Mouse (Mus musculus): ENCODE results near the gene Fbxo4. TPM values are rescaled to one million over a fixed set of nuclear protein-coding genes. Genes with fewer than 3 reads are reported as not detected.

Gene Fbxo4
- polyA plus RNA-seq, 2 experiments: 2.0 to 2.8 TPM

DNA sequence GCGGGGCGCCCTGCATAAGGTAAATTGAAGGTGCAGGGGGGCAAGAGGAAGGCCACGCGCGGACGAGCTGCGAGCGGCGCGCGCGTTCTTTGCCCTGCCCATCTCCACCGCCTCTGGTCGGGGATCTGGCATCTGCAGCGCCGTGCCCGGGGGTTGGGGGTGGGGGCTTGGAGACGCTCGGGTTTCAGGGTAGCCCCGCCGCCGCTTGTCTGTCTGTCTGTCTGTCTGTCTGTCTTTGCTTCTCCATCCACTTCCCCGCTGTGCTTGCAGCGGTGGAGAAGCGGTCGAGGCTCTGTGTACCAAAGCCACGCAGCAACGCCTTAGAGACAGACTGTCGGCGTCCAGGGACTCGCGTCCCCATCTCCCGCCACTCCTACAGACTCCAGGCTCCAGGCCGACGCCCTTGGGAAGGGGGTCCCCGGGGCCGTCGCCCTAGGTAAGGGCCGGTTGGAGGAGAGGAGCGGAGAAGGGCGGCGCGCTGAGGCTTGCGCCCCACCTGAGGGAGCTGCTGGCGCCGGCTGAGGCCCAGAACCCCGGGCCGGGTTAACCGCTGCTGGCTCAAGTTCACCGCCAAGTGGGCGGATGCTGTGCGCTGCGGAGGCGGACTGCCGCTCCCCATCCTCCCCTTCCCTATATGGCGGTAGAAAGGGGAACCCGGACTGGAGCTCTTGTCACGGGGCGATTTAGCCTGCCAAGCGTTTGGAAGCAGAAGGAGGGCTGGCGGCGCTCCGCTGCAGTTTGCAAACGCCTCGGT lies 47.6 kb upstream of the Fbxo4 start:
- H3K36me3 ChIP-seq (replicated peaks; ENCODE audit: control insufficient read depth, insufficient read depth, low read depth): no peaks in the 10 kb centered on the region
- DNase-seq (ENCODE audit: low read depth in 3 of 3, low spot score in 3 of 3): peak; percentile 25 to 44 (median 31)
- no peaks in the 10 kb centered on the region for H3K9me3 ChIP-seq (ENCODE audit: control insufficient read depth, low read length)
- no peaks in the 10 kb centered on the region for H3K27me3 ChIP-seq (ENCODE audit: control insufficient read depth, insufficient read depth, low read length)
- H3K27ac ChIP-seq: no peak overlapping the region
- H3K9ac ChIP-seq (replicated peaks): peak overlapping the region; percentile 58
- under 1% methylated on average over 62 of the region's 65 CpGs for WGBS (ENCODE audit: insufficient replicate concordance)
- peaks cover 0 to 10% of the 10 kb centered on the region in 2 experiments; a peak in 1 of 4 replicates for H3K4me1 ChIP-seq (replicated peaks; ENCODE audit: control insufficient read depth in 2 of 2, insufficient read depth in 2 of 2, low read length in 1 of 2)
- TF ChIP-seq EP300 (IDR thresholded peaks at IDR 0.05; ENCODE audit: low read depth): no peak
- TF ChIP-seq CTCF (IDR thresholded peaks at IDR 0.05; ENCODE audit: low read depth): no peak
- peak overlapping the region; percentile 67 to 69 for H3K4me3 ChIP-seq (ENCODE audit: insufficient read depth in 1 of 2, low read depth in 2 of 2, low read length in 2 of 2)
- peak overlapping the region; percentile 89 for H3K4me2 ChIP-seq (ENCODE audit: low read depth)
- peak; percentile 57 for ATAC-seq (ENCODE audit: insufficient read depth)

- Histone ChIP-seq H3K4me2 (ENCODE audit: low read depth) (peak within 1 kb of the TSS; percentile 89), H3K36me3 (replicated peaks; ENCODE audit: control insufficient read depth, insufficient read depth, low read depth) (no peaks in the 10 kb centered on the region), H3K9me3 (ENCODE audit: control insufficient read depth, low read length) (no peaks in the 10 kb centered on the region), H3K27ac (no peak within 1 kb of the TSS), H3K4me1 (replicated peaks; ENCODE audit: control insufficient read depth in 2 of 2, insufficient read depth in 2 of 2, low read length in 1 of 2) (peaks cover 0 to 10% of the 10 kb centered on the region in 2 experiments; a peak in 1 of 4 replicates), H3K4me3 (ENCODE audit: insufficient read depth in 1 of 2, low read depth in 2 of 2, low read length in 2 of 2) (peak within 1 kb of the TSS; percentile 67 to 69), H3K27me3 (ENCODE audit: control insufficient read depth, insufficient read depth, low read length) (no peaks in the 10 kb centered on the region), H3K9ac (replicated peaks) (peak within 1 kb of the TSS; percentile 58)
- peak; percentile 64 to 70 (median 65) for DNase-seq (ENCODE audit: low read depth in 3 of 3, low spot score in 3 of 3)
- TF ChIP-seq EP300 (IDR thresholded peaks at IDR 0.05; ENCODE audit: low read depth) (no peak), CTCF (IDR thresholded peaks at IDR 0.05; ENCODE audit: low read depth) (peak; percentile 62)
- WGBS (ENCODE audit: insufficient replicate concordance): under 1% methylated on average over 45 of the region's 45 CpGs
- ATAC-seq (ENCODE audit: insufficient read depth): peak; percentile 91
Observed at GRCm38 (mm10) chr15:4026231-4026773, 46.9 kb upstream of the Fbxo4 start, which contains the start of gene Oxct1. TSS of gene Oxct1 (plus strand) at chr15:4026383.

DNA sequence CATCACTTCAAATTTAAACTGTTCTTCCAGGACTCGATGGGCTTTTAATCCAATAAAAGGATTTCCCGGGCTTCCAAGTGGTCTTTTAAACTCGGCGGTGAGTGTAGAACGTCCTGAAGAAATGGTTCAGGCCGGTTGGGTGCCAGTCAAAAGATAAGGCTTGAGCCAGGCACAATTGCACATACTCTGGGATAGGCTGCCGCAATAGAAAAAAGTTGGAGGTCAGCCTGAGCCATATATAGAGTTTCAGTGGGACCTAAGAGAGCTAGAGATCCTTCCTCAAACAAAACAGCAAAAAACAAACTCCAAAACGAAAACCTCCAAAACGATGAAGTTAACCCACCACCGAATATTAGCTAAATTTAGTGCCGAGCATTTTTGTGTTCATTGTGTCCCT lies 46.1 kb upstream of the Fbxo4 start:
- no peaks in the 10 kb centered on the region for H3K36me3 ChIP-seq (replicated peaks; ENCODE audit: control insufficient read depth, insufficient read depth, low read depth)
- 56% methylated on average over 11 of the region's 11 CpGs for WGBS (ENCODE audit: insufficient replicate concordance)
- no peak overlapping the region for H3K9ac ChIP-seq (replicated peaks)
- peak overlapping the region; percentile 89 for H3K4me2 ChIP-seq (ENCODE audit: low read depth)
- H3K4me1 ChIP-seq (replicated peaks; ENCODE audit: control insufficient read depth in 2 of 2, insufficient read depth in 2 of 2, low read length in 1 of 2): peaks cover 0 to 10% of the 10 kb centered on the region in 2 experiments; a peak in 1 of 4 replicates
- no peak overlapping the region for H3K4me3 ChIP-seq (ENCODE audit: insufficient read depth in 1 of 2, low read depth in 2 of 2, low read length in 2 of 2)
- H3K27ac ChIP-seq: no peak overlapping the region
- no peak for TF ChIP-seq EP300 (IDR thresholded peaks at IDR 0.05; ENCODE audit: low read depth)
- TF ChIP-seq CTCF (IDR thresholded peaks at IDR 0.05; ENCODE audit: low read depth): no peak
- no peaks in the 10 kb centered on the region for H3K9me3 ChIP-seq (ENCODE audit: control insufficient read depth, low read length)
- DNase-seq (ENCODE audit: low read depth in 3 of 3, low spot score in 3 of 3) (no peak), ATAC-seq (ENCODE audit: insufficient read depth) (no peak)
- no peaks in the 10 kb centered on the region for H3K27me3 ChIP-seq (ENCODE audit: control insufficient read depth, insufficient read depth, low read length)

GRCm38 (mm10) chr15:4024726-4025507 lies 45.5 kb upstream of the Fbxo4 start:
- no peak for TF ChIP-seq EP300 (IDR thresholded peaks at IDR 0.05; ENCODE audit: low read depth)
- no peak for TF ChIP-seq CTCF (IDR thresholded peaks at IDR 0.05; ENCODE audit: low read depth)
- Histone ChIP-seq H3K9me3 (ENCODE audit: control insufficient read depth, low read length) (no peaks in the 10 kb centered on the region), H3K36me3 (replicated peaks; ENCODE audit: control insufficient read depth, insufficient read depth, low read depth) (no peaks in the 10 kb centered on the region), H3K9ac (replicated peaks) (no peak overlapping the region), H3K4me1 (replicated peaks; ENCODE audit: control insufficient read depth in 2 of 2, insufficient read depth in 2 of 2, low read length in 1 of 2) (peaks cover 0 to 10% of the 10 kb centered on the region in 2 experiments; a peak in 1 of 4 replicates), H3K4me3 (ENCODE audit: insufficient read depth in 1 of 2, low read depth in 2 of 2, low read length in 2 of 2) (no peak overlapping the region), H3K27me3 (ENCODE audit: control insufficient read depth, insufficient read depth, low read length) (no peaks in the 10 kb centered on the region), H3K4me2 (ENCODE audit: low read depth) (no peak overlapping the region), H3K27ac (no peak overlapping the region)
- ATAC-seq (ENCODE audit: insufficient read depth) (no peak), DNase-seq (ENCODE audit: low read depth in 3 of 3, low spot score in 3 of 3) (no peak)
- WGBS (ENCODE audit: insufficient replicate concordance): 70% methylated on average over 13 of the region's 13 CpGs

All from liver, embryonic 14.5 days (tissue).